Mouse (Mus musculus) left cerebral cortex, postnatal 10 days (tissue): ENCODE measurements at regions not wholly inside any gene's neighbourhood (a gene's known extent, or its start where the extent isn't known, plus 50 kb on each side); places are given as distances from the start of the nearest gene placed in this dataset.

ENCODE experiments used
- DNase-seq, 2 experiments: peaks; one replicate each; pipeline ENCODE4 v3.0.0; 2021 to 2022; ENCODE audit warnings: low spot score in 2 of 2, mixed read lengths in 1 of 2; ENCODE audit errors: extremely low spot score in 1 of 2
- intact Hi-C: fragments of 180-260 bp; cut with DNase I; formaldehyde crosslinking; loops from one replicate; pipeline ENCODE4 v1.15.1; 2025

DNA sequence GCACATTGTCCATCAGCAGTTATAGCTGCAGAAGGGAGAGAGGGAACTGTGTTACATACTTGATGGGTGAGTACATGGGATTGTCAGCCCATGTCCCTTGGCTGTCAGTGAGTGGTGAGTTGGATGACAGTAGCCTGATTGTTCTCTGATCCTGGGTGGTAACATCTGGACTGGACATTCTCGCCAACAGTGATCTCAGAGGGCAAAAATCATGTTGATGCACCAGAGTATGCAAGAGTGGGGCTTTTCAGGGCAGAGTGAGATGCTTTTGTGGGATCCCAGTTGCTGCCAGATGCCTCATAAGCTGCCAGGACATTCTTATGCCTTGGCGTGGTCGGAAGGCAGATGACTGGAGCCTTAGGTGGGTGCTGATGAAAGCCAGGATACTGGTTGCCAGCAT, 528.9 kb upstream of the Fam160b2 start:
- DNase-seq, result no peak
- intact Hi-C loops, result no loop called here

DNA sequence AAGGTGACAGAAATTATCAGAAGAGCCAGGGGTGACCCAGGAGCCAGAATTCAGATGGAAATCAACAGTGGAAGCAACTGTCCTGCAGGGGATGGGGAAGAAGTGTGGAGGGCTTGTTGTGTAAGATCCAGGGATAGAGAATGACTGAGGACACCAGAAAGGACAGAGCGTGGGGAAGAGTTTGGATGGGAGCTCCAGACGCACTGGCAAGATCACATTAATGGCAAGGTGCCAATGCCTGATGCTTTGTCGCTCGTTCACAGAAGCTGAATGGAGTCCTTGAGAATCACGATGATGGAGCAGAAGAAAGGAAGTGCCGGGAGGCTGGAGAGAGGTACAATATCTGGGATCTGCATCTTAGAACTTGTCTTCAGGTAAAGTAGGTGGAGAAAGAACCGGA, 519.0 kb upstream of the Fam160b2 start:
- peak; percentile 7 to 22 for DNase-seq

DNA sequence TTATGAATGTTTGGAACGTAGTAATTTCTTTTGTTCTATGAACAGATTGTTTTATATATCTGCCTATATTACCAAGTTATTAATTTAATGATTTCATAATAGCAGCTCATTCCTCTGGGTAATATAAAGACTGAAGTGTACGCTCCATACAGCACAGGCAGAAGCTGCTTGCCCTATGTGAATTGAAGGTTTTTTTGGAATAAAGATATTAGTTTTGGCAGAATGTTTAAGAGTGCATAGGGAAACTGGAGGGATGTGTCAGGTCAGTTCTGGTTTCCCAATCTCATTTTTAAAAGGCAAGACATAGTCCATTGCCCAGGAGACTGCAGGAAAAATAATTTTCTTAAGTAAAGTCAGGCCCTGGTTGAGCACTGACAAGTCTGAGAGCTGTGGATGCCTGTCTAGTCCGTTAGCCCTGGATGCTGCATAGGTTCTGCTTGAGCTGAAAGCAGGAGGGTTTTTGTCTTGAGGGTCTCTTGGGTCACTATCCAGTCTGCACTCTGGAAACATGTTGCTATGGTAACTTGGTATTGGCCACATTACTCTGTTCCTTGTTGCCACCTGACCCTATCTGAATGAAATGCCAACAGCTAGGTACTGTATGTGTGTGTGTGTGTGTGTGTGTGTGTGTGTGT, 516.3 kb upstream of the Fam160b2 start:
- intact Hi-C loops, result no loop called here
- DNase-seq, result no peak

More for the DNA sequence above, 519.0 kb upstream of the Fam160b2 start:
- intact Hi-C loops, result no loop called here

DNA sequence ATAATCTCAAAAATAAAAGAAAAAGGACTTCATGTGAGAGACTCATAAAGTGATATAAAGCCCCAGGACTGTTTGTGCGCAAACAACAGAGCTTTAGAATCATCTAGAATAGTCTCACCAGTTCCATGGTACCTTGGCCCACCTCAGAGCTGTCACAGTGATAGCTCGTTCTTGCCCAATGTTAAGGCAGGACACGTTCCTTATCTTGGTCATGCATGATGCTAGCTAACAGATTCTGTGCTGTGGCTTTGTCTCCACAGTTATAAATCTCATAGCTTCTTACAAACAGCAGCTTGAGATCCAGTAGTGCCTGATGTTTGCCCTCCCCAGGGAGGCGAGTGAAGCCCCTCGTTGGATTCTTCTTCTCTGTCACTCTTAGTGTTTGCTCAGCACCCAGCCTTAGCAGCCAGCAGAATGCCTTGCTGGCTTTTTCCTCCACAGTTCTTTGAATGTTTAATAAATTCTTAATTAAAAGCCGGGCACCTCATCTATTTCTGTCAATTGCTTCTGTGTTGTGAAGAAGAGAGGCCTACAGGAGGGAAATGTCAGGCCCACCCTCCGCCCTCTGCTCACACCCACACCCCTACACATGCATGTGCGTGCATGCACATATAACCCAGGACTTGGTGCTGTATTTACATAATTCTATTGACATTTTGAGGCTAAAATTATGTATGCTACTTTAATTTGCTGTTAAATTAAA, 515.6 kb upstream of the Fam160b2 start:
- intact Hi-C loops, result no loop called here
- DNase-seq, result no peak

DNA sequence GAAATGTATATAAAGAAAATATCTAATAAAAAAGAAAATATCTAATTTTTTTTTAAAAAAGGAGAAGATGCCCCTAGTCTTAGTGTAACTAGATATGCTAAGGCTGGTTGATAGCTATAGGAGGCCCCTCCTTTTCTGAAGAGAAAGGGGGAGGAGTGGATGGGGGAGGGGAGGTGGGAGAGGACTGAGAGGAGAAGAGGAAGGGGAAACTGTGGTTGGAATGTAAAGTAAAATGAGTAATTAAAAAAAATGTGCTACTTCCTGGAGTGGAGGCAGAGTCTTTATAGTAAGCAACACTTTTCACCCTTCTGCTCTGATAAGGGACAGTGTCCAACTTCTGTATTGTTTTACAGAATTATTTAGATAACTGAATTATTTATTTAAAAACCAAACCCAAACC, 513.6 kb upstream of the Fam160b2 start:
- no peak for DNase-seq
- intact Hi-C loops, result no loop called here

DNA sequence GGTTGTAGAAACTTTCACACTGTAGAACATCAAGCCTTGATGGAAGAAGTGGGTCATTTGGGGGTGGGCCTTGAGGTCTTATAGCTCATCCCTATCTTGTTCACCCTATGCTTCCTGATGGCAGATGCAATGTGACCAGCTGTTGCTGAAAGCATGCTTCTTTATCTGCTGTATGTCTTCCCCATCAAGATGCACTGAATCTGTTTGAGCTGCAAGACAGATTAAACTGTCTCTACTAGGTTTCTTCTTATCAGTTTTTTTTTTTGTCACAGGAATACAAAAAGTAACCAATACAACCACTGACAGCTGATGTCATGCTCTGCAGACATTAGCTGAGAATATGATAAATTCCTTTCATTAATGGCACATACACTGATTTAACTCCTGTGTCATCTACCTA, 505.0 kb upstream of the Fam160b2 start:
- intact Hi-C loops, result no loop called here
- no peak for DNase-seq

DNA sequence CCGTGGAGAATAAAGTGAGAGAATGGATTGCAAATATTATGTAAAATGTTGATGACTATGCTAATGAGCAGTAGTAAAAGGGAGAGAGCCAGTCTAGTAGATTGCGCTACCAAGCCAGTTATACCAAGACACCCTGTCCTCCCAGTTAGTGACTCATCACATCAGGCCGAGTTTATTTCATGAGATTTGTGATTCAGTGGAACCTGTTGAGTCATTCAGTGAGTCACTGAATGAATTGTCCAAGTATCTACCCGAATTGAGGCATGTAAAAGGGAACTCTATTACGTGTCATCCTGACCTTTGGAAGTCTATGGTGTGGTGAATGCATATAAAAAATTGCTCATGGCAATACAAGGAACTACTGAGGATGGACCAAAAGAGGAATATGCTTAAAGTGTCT, 504.3 kb upstream of the Fam160b2 start:
- intact Hi-C loops, result no loop called here
- DNase-seq, result no peak

DNA sequence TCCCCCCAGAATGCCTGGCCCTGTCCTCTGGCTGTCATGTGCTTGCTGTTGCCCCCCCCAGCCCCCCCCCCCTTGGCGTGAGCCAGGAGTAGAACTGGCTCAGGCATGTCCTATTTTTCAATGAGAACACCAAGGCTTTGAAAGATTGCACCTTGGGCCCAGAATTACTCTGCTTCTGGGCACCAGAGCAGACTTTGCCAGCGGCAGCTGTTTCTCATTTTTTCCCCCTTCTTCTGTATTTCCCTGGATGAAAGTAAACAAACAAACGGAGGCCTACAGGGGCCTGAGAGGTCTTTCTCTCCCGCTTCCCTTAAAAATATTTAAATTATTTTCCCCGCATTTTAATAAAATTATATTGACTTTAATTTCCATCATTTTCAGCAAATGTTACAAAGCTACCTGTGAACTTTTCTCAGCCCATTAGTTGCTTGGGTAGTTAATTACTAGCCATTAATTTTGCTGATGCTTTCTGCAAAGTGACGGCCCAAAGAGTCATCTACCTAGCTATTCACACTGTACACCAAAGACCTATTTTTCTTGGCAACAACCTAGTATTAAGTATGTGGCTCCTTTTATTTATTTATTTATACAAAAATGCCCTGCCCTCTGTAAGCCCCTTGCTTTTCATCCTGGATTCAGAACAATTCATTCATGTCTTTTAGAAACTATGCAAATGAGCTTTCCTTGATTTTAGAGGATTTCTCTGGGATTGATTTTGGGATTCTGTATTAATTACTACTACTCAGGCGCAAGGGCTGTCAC, 496.2 kb upstream of the Fam160b2 start:
- intact Hi-C loops, result no loop called here
- no peak for DNase-seq

DNA sequence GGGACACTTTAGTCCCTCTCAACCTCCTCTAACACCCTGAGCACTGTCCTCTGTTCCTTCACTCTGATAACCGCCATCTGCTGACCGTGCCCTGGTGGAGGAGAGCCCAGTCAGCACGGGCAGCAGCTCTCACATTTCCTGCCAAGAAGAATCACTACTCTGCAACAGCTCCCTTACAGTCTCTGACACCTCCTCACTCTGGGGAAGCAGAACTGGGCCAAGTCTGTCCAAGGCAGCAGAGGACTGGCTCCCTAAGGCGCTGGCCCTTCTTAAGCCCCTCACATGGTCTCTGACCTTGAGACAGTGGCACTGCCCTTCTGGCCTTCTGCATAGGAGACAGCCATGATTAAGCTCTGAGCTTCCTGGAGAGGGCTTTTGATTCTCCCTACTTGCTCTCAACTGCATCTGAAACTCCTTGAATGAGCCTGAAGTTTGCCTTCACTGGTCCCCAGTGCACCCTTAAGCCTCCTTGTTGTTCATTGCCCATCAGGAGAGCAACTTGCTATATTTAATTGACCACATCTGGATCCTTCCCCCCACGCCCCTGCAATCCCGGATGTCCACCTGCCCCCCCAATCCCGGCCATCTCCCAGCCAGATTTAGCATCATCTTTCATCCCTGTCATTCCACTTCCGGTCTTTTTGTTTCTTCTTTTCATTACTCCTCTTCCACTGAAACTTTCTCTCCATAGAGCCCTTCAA, 493.1 kb upstream of the Fam160b2 start:
- DNase-seq, result peak; percentile 11 to 28
- intact Hi-C loops, result no loop called here

DNA sequence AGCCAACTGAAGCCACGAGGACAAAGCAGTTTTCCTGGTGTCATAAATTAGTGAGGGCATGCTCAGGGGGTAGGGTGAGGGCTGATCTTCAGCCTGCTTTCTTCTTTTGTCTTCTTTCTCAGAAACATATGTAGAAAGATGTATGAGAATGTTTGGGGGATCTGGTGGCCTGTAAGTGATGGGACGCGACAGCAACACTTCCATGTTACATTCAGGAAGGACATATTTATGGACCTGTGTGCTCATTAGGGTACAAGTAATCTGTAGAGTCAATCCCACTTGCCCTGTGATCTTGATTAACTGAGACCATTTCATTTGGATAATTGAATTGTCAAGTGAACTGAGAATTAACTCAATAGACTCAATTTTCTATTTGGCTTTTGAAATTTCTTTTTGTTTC, 486.1 kb upstream of the Fam160b2 start:
- DNase-seq, result no peak
- intact Hi-C loops, result no loop called here

DNA sequence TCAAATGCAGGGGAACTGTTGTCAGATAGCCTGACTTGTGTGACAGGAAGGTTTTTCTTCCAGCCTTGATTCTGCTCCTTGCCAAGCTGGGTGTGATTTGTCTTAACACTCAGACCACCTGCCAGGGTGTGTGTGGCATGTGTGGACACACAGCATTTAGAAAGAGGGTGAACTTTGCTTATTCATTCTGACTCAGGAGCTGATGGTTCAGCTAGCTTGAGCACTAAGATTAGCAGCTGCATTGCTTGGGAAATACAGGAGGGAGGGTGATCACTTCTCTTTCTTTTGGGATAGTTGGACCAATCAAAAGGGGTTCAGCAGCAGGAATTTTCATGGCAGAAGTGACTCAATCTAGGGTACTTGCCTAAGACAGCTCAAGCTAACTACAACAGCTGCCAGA, 482.7 kb upstream of the Fam160b2 start:
- intact Hi-C loops, result no loop called here
- DNase-seq, result no peak

DNA sequence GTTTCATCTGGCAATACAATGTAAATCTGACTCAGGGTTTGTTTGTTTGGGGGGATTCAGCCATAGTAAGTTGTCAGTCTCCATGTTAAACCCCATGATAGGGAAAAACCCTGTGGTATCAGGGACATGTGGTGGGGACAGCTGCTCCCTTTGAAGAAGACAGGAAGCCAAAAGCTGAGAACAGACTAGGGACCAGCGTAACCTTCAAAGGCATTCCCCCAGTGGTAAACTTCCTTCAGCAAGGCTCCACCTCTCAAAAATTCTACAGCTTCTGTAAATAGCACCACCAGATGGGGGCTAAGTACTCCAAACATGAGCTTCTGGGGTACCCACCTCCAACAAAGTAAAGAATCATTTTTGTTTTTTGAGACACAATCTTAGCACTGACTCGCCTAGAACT, 476.0 kb upstream of the Fam160b2 start:
- DNase-seq, result no peak
- intact Hi-C loops, result no loop called here

DNA sequence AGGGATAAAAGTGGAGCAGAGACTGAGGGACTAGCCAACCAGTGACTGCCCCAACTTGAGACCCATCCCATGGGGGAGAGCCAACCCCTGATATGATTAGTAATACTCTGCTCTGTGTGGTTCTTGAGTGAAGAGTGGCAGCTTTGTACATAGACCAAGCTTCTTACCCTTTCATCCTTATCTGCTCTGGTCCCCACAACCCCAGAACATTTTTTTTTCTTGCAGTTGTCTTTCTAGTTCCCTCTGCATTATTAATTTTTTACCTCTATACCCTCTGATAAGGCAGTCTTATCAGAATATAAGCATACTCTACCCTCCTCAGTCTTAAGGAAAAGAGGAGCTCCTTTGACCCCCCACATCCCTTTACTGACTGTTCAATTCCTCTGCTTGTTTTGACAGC, 474.4 kb upstream of the Fam160b2 start:
- no peak for DNase-seq
- intact Hi-C loops, result no loop called here

DNA sequence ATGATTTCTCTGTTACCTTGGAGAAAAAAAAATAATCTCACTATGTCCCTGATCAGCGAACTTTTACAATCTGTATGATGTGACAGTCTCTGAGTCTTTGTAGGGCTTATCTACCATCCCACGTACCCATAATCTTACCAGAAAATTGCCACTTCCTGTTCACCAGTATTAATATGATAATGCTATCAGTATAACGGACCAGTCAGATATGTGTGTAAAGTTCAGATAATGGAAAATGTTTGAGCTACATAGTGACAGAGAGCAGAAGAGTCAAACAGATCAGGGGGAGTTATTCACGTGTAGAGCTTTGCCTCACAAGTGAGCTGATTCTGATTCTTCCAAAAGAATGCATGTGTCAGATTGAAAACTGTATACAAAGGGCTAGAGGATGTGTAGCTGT, 466.0 kb upstream of the Fam160b2 start:
- intact Hi-C loops, result no loop called here

DNA sequence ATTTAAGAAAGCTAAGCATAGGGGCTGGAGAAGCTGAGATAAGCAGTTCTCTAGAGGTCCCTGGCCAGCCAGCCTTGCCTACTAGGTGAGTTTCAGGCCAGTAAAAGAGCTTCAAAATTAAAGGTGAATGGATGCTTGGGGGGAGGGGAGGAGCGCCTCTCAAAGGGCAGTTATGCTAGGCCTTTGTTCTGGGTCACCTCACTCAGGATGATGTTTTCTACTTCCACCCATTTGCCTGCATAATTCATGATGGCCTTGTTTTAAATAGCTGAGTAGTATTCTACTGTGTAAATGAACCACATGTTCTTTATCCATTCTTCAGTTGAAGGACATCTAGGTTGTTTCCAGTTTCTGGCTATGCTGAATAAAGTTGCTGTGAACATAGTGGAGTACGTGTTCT, 457.0 kb upstream of the Fam160b2 start:
- no peak for DNase-seq
- intact Hi-C loops, result no loop called here

More for the DNA sequence above, 466.0 kb upstream of the Fam160b2 start:
- no peak for DNase-seq

DNA sequence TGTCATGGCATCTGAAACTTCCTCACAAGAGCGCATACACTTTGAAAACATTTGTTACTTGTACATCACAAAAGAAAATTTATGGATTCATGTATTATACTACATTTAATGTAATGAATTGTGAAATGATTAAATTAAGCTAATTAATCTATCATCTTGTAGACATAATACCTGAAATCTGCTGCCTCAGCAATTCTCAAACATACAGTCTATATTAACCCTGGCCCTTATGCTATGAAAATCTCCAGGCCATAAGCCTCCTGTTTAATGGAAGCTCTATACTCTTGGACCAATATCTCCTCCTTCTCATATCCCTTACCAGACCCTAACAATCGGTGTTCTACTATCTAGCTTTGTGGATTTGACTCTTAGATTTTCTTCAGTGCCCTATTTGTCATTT, 455.8 kb upstream of the Fam160b2 start:
- intact Hi-C loops, result no loop called here
- DNase-seq, result no peak

DNA sequence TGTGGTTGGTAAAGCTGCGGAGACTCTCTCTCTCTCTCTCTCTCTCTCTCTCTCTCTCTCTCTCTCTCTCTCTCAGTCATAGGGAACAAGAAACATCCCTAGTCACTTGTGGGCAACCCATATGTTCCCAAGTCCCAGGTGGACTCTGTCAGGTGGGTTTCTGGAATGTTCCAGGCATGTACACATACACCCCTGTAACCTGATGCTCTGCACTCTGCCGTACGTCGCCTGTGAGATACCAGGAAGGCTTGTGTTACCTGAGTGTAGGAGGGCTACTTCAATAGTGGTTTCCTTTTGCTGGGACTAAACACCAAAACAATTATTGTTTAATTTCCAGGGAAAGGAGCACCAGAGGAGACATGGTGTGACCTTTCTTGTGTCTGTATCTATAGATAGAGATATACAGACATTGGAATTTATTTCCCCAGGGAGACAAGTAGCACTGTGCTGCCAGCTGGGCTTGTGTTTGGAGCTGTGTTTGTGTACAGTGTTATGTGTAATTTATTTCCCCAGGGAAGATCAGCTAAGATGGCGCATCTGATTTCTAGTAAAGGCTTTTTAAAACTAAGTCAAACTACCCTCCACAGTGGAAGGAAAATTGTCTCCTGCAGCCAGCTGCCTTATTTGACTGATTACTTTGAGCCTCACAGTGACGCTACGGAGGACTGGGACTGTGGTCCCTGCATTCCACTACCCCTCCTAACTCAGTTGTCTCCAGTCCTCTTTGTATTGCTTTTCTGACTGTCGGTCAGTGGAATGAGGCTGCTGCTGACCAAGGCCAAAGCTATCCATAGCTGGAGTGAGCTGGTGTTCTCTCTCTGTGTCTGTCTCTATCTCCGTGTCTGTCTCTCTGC, 454.4 kb upstream of the Fam160b2 start:
- DNase-seq, result no peak
- intact Hi-C loops, result no loop called here

DNA sequence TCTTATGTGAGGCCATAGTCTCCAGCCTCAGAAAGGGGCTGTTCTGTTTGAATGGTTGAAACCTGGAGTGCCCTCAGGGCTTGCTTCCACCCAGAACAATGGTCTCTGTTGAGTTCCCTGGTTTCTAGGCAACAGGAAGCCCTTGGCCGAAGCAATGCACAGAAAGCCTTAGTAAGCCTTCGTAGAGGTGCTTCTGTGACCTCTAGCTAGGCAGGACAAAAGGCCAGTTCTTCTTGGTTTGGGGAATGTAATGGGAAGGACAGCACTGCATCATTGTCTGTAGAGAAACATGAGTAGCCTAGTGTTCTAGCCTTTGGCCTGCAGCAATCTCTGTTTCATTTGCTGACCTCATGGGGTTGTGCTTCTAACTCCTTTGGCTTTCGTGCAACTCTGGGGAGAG, 447.5 kb upstream of the Fam160b2 start:
- DNase-seq, result no peak
- intact Hi-C loops, result no loop called here
